Mouse (Mus musculus) cerebellum, postnatal 14 days (tissue): ENCODE measurements around the gene Utp6.

Experiments used
- DNase-seq, 2 experiments: peaks; one replicate each; pipeline ENCODE4 v3.0.0; 2021; ENCODE audit warnings: mixed read lengths in 2 of 2

The Utp6 gene

GRCm38 (mm10) chr11:79961346-79962124 is 655 bp downstream of the Utp6 start:
- peak in 1 of 2 experiments; percentile 9 for DNase-seq

- no peak for DNase-seq
These were observed 14.9 kb downstream of the Utp6 start for GRCm38 (mm10) chr11:79947265-79947664.

GRCm38 (mm10) chr11:79943601-79944000 is 18.6 kb downstream of the Utp6 start:
- DNase-seq: no peak

GRCm38 (mm10) chr11:79943136-79943535 is 19.1 kb downstream of the Utp6 start:
- no peak for DNase-seq

- DNase-seq: no peak
These were observed 26.4 kb downstream of the Utp6 start for GRCm38 (mm10) chr11:79935766-79936165.

- DNase-seq: no peak
These were observed 39.4 kb downstream of the Utp6 start for GRCm38 (mm10) chr11:79922766-79923165.

- no peak for DNase-seq
These were observed 40.0 kb downstream of the Utp6 start for GRCm38 (mm10) chr11:79922157-79922556.

GRCm38 (mm10) chr11:79920505-79921025 is 41.6 kb downstream of the Utp6 start:
- DNase-seq: no peak

GRCm38 (mm10) chr11:79919685-79920504 is 42.3 kb downstream of the Utp6 start:
- DNase-seq: peak; percentile 92 to 94

GRCm38 (mm10) chr11:79915696-79916349 is 46.4 kb downstream of the Utp6 start:
- peak in 1 of 2 experiments; percentile 57 for DNase-seq

- DNase-seq: peak; percentile 99
These were observed 53.3 kb downstream of the Utp6 start for GRCm38 (mm10) chr11:79908600-79909483.

- DNase-seq: no peak
These were observed 55.3 kb downstream of the Utp6 start for GRCm38 (mm10) chr11:79906920-79907319.

GRCm38 (mm10) chr11:79902881-79903481 is 59.2 kb downstream of the Utp6 start:
- no peak for DNase-seq

- no peak for DNase-seq
These were observed 61.0 kb downstream of the Utp6 start for GRCm38 (mm10) chr11:79901146-79901545.

GRCm38 (mm10) chr11:79892259-79892658 is 69.9 kb downstream of the Utp6 start:
- no peak for DNase-seq

- no peak for DNase-seq
These were observed 71.4 kb downstream of the Utp6 start for GRCm38 (mm10) chr11:79890822-79891221.

- no peak for DNase-seq
These were observed 75.2 kb downstream of the Utp6 start for GRCm38 (mm10) chr11:79886961-79887360.

- no peak for DNase-seq
These were observed 75.8 kb downstream of the Utp6 start for GRCm38 (mm10) chr11:79886395-79886794.

GRCm38 (mm10) chr11:79885713-79886393 is 76.3 kb downstream of the Utp6 start:
- DNase-seq: no peak

GRCm38 (mm10) chr11:79884784-79885183 is 77.4 kb downstream of the Utp6 start:
- DNase-seq: no peak
